Mouse (Mus musculus): ENCODE measurements around the gene Cbx2.
A peak's percentile ranks its signal among the peaks of the same experiment; 100 is the strongest.

DNA sequence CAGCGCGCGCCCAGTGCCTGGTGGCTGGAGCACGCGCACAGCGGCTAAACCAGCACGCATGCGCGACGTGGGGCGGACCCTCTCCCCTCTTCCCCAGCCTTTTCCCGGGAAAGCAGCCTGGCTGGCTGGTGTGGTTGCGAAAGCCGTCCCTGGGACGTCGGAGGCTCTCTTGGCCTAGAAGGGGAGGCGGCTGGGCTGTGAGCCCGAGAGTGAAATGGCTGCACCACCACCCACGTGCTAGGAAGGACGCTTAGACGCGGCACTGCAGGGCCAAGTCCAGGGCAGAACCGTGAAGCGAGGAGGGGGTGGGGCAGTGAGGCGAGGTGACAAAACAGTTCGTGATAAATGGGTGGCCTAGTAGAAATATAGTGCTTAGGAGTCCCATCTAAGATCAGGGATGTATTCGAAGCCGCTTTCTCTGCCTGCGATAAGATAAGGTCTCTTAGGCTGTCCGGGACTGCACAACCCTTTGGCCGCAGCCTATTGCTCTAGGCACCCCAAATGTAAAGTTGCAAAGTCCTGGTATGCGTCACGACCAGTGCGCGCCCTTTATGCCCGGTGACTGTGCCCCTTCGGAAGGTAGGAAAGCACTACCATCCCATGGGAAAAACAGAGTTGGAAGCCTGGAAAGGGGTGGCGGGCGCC lies 24.0 kb downstream of the Cbx2 start:
- TF ChIP-seq USF1 (IDR thresholded peaks at IDR 0.05; ENCODE audit: low read depth) = no peak
- TF ChIP-seq MAX (IDR thresholded peaks at IDR 0.05) = no peak
- no peak for TF ChIP-seq MYOD1 (IDR thresholded peaks at IDR 0.05; ENCODE audit: control insufficient read depth, insufficient read length, low read depth)
- TF ChIP-seq CTCF (IDR thresholded peaks at IDR 0.05; ENCODE audit: control insufficient read depth, insufficient read depth, insufficient read length) = no peak
- TF ChIP-seq MYOG (IDR thresholded peaks at IDR 0.05; ENCODE audit: control insufficient read depth, extremely low read depth, insufficient read length) = no peak
- no peak for TF ChIP-seq FOSL1 (IDR thresholded peaks at IDR 0.05; ENCODE audit: insufficient read depth, low read length, poor library complexity, severe bottlenecking)
- peak; percentile 35 for TF ChIP-seq CEBPB (IDR thresholded peaks at IDR 0.05; ENCODE audit: low read depth)
